Mouse (Mus musculus): ENCODE data around the gene Krt86.

Krt86 gene

DNA sequence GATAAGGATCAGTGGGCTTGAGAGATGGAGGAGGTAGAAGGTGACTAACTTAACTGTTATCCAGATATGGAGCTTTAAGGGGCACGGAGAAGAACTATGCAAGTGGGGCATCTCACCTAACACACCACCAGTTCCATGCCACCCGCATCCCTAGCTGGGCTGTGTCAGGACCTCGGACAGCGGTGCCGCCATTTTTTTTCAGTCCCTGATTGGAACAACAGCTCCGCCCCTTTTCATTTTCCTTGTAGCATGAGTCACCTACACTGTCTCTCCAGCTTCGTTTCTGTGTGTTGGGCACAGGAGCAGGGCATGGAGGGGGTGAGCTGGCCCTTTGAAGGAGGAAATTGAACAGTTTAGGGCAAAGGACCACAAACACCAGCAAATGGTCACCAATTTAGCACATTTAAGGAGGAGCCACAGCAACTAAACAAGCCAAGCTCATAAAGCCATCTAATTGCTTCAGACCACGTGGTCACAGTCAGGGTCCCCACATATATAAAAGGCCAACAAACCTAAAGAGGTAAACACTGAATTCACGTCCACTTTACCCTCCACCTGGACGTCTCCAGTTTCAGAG, at the start of gene Krt86:
TSS of gene Krt86 (plus strand) at position 527 of the 577 bp plus-strand sequence.
- peak; percentile 62 for DNase-seq (ENCODE audit: low read depth, low spot score)

DNA sequence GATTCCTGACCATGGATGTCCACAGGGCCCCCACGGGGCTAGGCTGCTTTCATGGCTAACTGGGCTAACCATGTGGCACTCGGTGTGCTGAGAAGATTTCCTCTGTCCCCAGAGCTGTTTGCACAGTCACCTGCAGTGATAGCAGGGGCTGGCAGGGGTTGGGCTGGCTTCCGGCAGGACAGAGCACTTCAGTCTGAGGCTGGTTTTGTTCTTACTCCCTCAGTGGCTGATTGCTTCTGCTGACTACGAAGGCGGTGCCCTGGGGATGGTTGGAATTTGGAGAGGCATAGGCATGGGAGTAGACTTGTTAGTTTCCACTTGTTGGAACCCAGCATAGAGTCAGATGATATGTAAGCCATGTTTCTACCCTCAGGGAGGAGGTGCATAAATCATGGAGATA, 48.4 kb upstream of the Krt86 start:
- peak; percentile 69 for DNase-seq (ENCODE audit: low read depth, low spot score)

DNA sequence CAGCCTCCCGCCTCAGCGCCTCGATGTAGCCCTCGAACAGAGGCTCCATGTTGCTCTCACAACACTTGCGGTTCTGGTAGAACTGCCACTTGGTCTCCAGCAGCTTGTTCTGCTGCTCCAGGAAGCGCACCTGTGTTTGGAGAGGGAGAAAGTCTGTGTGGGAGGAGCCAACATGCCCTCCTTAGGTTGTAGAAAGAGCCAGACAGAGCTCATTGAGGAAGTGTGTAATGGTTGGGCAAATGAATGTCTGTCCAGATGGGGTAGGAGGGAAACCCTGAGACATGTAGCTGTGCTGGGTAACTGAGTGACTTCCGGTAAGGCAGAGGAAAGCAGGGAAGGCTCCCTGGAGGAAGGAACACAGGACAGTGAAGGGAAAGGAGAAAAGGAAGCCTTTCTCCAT, 36.7 kb upstream of the Krt86 start:
- DNase-seq (ENCODE audit: low read depth, low spot score): no peak

DNA sequence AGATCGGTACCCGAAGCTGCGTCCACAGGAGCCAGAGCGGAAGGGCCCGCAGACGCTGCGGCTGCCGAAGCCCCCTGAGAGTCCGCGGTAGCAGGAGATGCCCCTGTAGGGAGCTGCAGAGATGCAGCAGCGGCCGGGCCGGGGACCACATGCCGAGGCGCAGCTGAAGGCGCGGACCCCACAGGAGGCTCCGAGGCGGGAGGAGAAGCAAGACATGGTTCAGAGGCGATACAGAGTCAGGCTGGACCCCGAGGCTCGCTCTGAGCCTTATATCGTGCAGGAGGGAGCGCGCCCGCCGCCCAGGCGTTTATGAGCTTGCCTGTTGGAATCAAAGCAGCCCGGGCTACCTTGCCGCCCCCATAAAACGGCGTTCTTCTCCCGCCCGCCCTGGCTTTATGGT, 34.7 kb upstream of the Krt86 start, which contains the start of gene Krt87:
TSS of gene Krt87 (minus strand) at position 250 of the 400 bp plus-strand sequence.
- peak; percentile 21 for DNase-seq (ENCODE audit: low read depth, low spot score)

DNA sequence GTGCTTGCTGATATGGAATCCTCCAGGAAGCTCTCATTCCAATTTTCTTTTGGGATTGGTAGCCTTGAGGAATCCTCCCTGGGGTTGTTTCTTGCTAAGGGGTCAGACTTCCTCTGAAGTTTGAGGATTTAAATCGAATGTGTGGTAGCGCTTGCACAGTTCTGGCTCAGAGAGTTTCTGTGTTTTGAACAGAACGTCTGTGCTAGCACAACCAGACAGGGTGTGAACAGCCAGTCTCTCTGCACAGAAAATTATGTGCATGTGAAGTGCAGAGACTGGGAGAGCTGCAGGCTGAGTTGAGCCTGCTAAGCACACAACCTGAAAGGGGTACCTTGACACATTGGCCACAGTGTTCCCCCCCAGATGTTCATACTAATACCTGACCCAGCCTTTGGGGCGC, 32.4 kb upstream of the Krt86 start:
- no peak for DNase-seq (ENCODE audit: low read depth, low spot score)

DNA sequence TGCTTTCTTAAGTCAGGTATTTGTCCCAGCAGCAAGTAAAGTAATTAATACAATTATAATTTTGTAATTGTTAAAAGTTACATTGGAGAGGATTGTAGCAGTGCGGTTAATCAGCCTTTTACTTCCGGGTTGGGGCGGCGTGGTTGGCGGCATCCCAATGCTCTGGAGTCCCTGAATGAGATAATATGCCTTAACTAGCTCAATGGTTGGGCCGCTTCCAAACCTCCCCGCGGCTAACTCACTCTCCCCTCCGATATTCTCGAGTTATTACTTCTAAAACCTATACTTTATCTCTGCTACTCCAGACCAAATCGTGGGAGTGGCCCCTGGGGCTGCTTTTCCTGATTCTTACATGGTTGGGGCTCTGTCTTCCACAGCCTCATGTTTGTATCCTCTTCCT, 26.7 kb upstream of the Krt86 start:
- DNase-seq (ENCODE audit: low read depth, low spot score): no peak

DNA sequence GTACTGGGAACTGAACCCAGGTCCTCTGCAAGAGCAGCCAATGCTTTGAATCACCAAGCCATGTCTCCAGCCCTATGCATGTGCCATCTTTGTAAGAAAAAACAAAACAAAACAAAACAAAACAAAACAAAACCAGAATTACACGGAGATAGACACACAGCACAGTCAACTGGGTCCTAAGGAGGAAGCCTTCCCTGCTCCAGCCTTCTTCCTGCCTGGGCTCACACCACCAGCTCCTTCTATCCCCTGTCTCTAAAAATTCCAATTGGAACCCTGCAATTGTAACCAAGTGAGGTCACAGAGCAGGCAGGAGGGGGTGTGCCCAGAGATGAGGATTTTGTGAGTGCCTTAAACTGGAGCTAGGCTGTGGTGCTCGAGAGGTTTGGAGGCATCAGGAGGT, 25.8 kb upstream of the Krt86 start, which contains the start of gene Krt88:
TSS of gene Krt88 (plus strand) at position 301 of the 400 bp plus-strand sequence.
- no peak for DNase-seq (ENCODE audit: low read depth, low spot score)

DNA sequence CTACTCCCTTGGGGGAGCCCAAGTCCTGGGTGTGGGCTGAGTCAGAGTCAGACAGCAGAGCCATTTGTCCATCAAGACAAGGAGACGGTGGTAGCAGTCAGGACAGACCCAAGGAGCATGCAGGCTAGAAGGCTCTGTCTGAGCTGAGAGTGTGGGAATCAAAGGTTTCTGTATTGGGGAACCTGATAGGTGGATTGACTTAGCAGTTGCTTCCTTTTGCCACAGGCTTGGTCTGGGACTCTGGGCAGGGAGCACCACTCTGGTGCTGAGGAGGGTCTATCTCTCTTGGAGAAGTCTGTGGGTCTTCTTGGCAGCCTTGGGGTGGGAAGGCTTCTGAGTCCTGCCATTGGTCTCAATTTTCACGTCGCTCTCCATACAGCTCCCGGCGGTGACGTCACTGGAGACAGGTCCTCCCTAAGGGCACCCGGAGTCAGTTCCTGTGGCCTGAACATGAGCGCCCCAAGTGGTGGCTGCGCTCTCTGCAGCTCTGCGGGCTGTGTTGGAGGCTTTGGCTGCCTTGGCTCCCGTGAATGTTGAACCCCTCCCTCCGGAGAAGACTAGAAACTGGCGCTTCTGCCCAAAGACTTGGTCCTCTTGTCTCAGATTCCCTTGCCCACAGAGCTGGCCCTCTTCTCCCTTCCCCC, 20.1 kb upstream of the Krt86 start:
- peak; percentile 89 for DNase-seq (ENCODE audit: low read depth, low spot score)

DNA sequence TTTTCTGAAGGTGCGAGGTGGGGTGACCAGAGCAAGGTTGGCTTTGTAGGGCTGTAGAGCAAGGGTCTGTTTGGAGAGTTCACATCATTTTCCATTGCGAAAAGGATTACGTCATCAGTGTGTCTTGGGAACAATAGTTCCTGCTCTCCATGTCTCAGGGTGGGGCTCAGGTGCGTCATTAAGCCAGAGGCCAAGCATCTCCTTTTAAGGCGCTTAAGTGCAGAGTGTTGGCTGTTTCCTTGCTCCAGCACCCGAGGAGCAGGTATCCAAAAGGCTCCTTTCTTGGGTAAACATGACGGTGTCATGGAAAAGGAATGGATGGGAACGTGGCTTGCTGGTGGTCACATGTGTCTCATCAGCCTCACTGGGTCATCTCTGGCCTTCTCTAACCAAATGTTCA, 18.5 kb upstream of the Krt86 start:
- no peak for DNase-seq (ENCODE audit: low read depth, low spot score)

DNA sequence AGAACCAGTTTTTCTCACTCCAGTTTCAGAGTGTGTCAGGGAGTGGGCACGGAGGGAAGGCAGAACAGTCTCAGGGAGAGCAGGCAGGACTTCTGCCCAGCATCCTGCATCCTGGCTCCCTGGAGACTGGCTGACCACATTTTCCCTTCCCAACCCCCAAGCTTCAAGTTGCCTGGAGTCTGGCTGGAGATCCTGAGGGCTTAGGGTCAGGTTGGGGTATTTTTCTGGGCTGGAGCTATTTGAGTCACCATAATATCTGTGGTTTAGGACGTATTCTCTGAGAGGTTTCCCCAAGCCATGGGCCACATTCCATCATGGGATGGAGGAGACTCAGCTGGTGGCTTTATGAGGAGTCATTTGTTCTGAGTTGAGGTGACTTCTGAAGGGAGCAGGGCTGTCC, 18.0 kb upstream of the Krt86 start:
- DNase-seq (ENCODE audit: low read depth, low spot score): no peak

DNA sequence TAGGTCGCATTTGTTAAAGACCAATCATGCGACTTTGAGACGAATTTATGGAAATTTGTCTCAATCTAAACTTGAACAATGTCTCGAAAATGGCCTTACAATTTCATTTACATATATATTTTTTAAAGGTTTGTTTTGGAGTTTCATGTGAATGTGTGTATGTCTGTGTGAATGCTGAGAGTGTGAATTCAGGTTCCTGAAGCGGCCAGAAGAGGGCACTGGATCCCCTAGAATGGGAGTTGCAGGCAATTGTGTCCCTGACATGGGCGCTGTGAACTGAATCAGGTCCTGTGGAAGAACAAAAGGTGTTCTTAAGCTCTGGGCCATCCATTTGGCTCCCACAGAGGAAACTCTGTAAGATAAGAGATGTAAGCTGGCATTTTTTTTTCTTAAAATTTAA, 17.4 kb upstream of the Krt86 start:
- DNase-seq (ENCODE audit: low read depth, low spot score): no peak

DNA sequence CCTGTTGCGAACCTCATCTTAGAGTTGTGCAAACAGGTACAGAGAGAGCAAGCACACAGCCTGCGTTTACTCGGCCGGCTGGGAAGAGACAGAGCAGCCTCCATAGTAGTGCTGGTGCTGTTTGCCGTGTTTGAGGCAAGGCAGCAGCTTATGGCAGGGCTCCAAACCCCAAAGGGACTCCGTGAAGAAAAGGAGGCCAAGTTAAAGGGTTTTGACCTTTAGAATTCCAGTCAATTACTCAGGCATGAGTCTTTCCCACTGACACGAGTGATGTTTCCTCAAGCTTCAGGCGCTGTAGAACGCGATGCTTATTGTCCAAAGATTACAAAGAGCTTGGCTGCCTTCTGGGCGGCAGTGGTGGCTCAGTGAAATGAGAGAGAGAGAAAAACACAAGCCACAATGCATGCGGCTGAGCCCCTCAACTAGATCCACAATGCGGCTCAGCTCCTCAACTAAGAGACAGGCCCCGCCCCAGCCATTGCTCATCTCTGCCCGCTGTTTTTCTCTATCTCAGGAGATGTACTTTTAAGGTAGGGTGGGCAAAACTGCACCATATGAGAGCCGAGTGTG, 14.8 kb upstream of the Krt86 start:
- no peak for DNase-seq (ENCODE audit: low read depth, low spot score)

DNA sequence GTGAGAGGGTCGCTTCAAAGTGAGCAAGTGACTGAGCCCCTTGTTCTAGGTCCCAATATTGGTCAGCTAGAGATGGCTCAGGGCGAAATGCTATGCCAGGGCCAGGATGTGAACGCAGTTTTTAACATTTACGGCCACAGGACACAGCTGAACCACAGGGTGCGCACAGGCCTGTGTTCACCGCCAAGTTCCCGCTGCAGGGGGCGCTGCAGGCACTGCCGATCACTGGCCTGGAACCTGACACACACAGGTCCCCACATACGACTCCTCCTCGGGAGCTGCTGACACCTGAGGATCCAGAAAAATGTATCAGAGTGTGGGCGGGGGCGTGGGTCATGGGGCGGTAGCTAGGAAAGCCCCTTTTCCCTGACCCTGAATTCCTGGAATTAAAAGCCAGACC, 14.0 kb upstream of the Krt86 start:
- peak; percentile 34 for DNase-seq (ENCODE audit: low read depth, low spot score)

DNA sequence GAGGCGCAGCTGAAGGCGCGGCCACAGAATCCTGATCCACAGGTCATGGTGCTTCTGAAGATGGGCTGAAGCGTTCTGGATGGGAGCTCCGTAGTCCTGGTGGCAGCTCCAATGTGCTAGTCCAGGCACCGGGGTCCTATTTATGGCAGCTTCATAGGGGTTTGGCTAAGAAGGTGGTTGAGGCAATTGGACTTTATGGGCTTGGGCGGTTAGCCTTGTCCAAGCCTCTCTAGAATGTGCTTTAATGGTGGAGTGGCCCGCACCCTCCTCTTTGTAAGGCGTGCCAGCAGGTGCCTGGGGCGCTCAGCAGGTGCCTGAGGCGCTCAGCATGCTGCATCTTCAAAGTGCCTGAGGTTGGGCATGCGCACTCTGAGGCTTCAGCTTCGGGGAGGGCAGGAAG, 9.6 kb upstream of the Krt86 start, which contains the start of gene Krt81:
TSS of gene Krt81 (minus strand) at position 101 of the 400 bp plus-strand sequence.
- DNase-seq (ENCODE audit: low read depth, low spot score): peak; percentile 31

DNA sequence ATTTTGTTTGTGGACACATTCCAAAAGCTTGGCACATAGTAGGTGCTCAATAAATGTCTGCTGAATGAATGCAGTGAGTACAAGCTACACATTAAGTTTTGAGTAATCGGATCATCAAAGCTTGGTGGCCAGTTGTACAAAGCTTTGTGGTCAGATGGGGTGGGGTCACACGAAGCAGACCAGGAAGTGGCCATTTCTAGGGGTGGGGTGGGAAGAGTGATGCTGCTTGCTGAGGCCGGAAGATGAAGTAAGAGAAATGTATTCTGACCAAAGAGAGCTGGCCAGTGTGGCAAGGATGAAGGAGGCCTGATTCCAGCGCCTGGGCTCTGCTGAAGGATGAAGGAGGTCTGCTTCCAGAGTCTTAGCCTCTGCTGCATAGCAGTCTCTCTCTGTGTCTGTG, 4.2 kb upstream of the Krt86 start:
- DNase-seq (ENCODE audit: low read depth, low spot score): no peak

DNA sequence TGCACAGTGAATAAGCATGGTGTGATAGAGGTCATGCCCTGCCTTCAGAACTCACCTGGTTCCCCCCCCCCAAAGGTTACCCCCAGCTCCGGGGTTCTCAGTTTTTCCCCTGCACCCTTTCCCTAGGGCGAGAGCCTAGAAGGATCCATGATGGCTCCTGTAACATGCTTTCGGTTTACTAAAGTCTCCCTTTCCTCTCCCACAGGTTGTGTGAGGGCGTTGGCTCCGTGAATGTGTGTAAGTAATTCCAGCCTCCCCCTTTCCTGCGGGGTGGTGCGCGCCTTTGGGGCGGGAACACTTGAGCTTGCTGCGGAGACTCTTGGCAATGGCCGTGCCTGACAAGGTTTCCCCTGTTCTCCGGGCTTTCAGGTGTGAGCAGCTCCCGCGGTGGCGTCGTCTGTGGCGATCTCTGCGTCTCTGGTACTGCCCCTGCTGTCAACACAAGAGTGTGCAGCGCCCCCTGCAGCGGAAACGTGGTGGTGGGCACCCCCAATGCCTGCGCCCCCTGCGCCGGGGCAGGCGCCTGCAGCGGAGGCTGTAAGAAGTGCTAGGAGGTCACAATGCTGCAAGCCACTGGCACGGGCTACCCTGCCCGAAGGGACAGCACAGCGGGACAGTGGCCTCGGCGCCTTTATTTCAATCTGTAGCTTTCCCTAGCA, 5.9 kb downstream of the Krt86 start:
- DNase-seq (ENCODE audit: low read depth, low spot score): peak; percentile 44

DNA sequence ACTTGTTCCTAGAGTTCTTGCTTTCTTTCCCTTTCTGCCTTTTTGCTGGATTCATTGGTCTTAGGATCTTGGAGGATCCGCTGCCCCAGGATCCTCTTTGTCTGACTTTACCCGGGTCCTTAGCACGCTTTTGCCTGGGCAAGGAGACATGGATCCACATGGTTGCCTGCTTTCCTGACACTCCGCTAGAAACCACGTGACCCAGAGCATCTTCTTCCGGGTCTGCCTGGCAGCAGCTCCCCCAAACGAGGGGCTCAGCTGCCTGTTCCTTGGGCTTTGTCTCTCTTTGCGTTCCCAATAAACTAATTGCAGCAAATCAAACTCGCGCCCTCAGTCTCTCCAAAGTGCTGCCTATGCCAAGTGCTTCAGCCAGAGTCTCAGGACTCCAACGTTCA, 6.4 kb downstream of the Krt86 start:
- DNase-seq (ENCODE audit: low read depth, low spot score): no peak

DNA sequence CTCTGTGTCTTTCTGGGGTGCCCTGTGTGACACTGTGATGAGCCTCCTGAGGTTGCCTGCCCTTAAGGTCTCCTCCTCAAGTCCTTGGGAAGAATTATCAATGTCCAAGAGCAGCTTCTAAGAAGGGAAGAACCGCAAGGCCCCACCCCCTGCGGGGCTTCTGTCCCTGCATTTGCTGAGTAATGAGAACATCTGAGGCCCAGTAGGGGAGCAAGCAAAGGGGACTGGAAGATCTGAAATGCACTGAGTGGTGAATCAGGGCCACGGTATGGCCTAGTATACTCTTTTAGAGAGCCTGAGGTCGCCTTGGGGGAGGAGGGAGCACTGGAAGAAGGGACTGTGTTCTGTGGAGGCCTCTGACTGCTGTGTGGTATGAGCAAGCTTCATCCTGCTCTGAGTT, 8.8 kb downstream of the Krt86 start:
- no peak for DNase-seq (ENCODE audit: low read depth, low spot score)

DNA sequence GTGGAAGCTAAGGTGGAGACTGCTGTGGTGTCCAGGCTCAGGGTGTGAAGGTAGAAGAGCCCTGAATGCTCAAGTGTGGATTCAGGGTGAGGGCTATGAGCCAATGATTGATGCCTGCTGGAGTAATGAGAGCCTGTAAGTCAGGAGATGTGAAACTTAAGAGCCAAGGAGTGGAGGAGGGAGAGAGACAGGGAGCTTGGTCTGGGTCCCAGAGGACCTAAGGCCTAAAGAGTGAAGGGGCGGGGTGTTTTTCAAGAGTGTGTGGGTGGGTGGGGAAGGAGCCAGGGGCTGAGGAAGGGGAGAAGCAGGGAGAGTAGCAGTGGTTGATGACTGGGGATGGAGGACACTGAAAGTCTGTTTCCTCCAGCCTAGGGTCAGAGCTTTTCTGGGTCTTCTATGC, 10.4 kb downstream of the Krt86 start:
- DNase-seq (ENCODE audit: low read depth, low spot score): no peak

DNA sequence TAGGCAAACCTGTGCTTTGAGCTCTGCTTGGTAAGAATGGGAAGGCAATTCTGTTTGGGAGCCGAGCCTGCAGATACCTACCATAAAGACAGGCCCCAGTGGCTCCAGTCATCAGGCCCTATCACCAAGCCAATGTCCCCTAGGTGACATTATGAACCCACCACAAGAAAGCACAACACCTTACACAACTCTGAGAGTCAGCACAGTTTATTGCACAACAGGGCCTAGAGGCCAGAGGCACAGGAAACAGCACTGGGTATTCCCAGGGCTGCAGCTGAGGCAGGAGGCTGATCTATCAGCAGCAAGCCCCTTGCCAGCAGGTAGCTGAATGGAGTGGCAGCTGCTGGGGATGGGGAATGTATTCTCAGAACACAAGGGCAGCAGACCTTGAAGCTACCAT, 11.7 kb downstream of the Krt86 start:
- DNase-seq (ENCODE audit: low read depth, low spot score): no peak

DNA sequence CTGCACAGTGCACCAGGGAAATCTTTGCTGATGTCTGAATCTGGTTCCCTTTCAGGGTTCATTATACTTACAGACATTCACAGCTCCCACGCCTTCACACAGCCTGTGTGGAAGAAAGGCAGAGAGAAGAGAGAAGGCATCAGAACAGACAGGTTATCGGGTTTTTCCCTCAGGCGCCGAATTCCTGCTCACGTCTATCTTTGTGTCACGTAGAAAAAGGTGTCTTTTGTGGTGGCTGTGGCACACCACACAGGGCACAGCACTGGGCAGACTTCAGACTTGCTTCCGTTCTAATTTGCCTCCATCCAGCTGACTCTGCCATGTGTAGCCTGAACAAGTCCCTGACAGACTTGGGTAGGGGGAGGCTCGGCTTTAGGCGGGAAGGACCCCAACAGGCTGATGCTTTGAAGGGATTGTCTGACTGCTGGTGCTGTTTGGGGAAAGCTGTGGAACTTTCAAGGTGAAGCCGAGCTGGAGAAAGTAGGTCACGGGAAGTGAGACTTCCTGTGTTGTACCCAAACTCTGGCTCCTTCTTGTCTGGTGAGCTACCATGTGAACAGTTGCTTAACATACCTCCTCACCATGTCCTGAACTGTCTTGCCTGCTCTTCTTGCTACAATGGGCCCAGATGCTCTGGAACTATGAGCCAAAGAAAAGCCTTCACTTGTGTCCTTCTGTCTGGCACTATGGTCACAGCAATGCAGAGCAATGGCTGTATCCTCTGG, 12.8 kb downstream of the Krt86 start:
- DNase-seq (ENCODE audit: low read depth, low spot score): no peak

DNA sequence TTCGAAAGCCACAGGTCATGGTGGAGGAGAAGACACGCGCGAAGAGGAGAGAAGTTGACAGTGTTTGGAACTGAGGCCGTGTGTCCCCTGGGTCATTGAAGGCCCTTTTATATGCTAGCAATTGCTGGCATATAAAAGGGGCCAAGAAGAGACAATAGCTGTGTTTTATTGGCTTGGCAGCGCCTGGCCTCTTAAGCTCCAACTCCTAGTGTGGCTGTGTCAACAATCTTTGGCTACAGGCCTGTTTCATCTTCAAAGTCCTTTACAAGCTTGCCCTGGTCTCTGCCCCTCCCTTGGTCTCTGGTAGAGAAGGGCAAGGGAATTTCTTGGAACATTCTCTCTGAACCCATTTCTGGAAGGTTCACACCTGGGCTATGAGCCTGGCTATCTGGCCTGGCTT, 18.2 kb downstream of the Krt86 start, which contains the start of gene Krt83:
TSS of gene Krt83 (minus strand) at position 82 of the 400 bp plus-strand sequence.
- DNase-seq (ENCODE audit: low read depth, low spot score): no peak
